Mouse (Mus musculus) CD8-positive naive resting alpha-beta T cell, adult 57 days (primary cell): Measurements from ENCODE around the gene Fam169a. TPM values are rescaled to one million over a fixed set of nuclear protein-coding genes. Genes with fewer than 3 reads are reported as not detected.

Source experiments
- total RNA-seq: library from RNA; stranded (reverse); gene quantifications from one replicate; pipeline ENCODE4 v1.2.4, GENCODE M21; 2023

Fam169a gene
- total RNA-seq = not detected

DNA sequence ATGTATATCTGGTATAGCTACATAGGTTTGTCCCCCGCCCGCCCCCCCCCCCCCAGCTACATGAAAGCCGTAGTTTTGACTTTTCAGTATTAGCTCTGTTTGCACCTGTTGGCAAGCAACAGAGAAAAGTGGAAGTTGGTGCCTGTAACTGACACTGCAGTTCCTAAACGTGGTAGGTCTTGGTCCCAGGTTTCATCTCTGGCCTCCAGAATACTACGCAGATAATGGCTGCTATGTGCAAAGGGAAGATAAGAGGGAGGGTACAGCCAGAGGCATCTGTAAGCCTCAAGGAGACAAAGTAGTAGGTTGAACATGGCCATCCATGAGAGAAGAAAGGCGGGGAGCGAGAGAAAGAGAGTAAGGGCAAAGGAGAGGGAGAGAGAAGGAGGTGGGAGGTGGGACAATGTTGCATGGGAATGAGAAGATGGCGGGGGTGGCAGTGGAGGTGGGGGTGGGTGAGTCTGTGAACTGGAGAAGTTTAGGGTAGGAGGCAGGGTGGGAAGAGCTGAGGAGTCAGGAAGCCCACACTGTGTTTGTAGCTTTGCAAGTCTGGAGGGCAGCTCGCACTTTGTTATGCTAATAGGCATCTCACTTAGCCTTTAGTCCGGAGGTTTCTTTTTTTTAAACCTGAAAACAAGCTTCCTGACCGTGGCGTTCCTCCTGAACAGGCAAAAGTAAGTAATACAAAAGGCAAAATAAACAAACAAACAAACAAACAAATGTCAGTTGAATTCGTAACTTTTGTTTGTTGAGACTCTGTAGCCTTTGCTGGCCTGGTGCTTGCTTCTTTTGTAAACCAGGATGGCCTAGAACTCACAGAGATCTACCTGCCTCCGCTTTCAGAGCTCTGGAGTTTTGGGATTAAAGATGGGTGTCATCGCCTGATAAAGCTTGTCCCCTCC lies at the start of gene Fam169a:
TSS of gene Fam169a (plus strand) at position 638 of the 902 bp plus-strand sequence.

DNA sequence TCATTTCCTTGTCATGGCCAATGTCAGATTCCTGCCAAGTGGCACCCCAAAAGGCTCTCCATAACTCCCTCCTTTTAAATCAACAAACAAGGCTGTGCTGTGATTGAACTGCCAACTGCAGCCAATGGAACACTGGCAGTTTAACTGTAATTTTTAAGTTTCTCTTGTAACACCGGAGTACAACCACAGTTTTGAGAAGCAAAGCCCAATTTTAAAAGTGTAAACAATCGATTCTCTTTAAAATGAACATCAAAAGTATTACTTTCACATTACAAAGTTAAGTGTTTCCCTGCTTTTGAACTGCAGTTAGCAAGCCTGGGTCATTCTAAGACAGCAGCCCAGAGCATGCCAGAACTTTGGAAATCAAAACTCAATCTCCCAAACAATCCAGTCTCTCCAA lies 32.8 kb upstream of the Fam169a start, which contains the start of gene 1700029F12Rik:
TSS of gene 1700029F12Rik (minus strand) at position 101 of the 400 bp plus-strand sequence.

GRCm38 (mm10) chr13:97099187-97099852 lies 32.2 kb downstream of the Fam169a start, which contains the start of gene Gm6169:
TSS of gene Gm6169 (minus strand) at chr13:97099237.

GRCm38 (mm10) chr13:97137466-97138400 lies 70.6 kb downstream of the Fam169a start, which contains the start of the genes Gfm2 and Nsa2:
TSS of gene Gfm2 (plus strand) at chr13:97137937.
TSS of gene Nsa2 (minus strand) at chr13:97137937.

Other genes with a start within 250 kb of the Fam169a start
- not detected for gene Gcnt4, start 142.6 kb upstream of the Fam169a start, total RNA-seq
- gene 1700029F12Rik, start 32.9 kb upstream of the Fam169a start, total RNA-seq = not detected
- not detected for gene Gm6169, start 32.0 kb downstream of the Fam169a start, total RNA-seq
- gene Gfm2, start 70.7 kb downstream of the Fam169a start, total RNA-seq = 28.3 TPM
- gene Nsa2, start 70.7 kb downstream of the Fam169a start, total RNA-seq = 188 TPM
- gene Hexb, start 131.1 kb downstream of the Fam169a start, total RNA-seq = 36.9 TPM
- 16.6 TPM for gene Enc1, start 173.8 kb downstream of the Fam169a start, total RNA-seq